Mouse (Mus musculus) subcutaneous adipose tissue, adult 2 months (tissue): ENCODE data around the gene Zfp616. TPM values are rescaled to one million over a fixed set of nuclear protein-coding genes. Genes with fewer than 3 reads are reported as not detected.

Experiments used
- polyA plus RNA-seq: library from polyadenylated mRNA; depleted of rRNA; stranded (reverse); fragments of >200 nt; gene quantifications from 2 replicates; pipeline ENCODE4 v1.2.3, GENCODE M21; 2012; ENCODE audit warnings: low replicate concordance; rRNA removed

Zfp616 gene
- not detected in 2 replicates for polyA plus RNA-seq

DNA sequence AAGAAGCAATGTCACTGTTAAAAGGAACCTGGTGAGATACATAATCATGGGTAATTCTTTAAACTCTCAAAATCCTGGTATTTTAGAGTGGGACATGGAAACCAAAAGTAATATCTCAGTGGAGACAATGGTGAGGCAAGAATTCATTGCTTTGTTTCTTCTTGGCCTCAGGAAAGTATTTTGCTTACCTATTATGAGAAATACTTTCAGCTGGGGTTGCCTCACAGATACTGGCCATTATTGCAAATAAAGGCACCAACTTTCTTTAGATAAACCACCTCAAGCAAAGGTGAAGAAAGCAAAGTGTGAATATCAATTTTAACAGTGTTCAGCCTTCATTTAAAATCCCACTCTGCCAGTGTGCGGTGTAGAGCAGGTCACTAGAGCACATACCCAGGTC lies at the start of gene Zfp616:
TSS of gene Zfp616 (plus strand) at position 301 of the 400 bp plus-strand sequence.

DNA sequence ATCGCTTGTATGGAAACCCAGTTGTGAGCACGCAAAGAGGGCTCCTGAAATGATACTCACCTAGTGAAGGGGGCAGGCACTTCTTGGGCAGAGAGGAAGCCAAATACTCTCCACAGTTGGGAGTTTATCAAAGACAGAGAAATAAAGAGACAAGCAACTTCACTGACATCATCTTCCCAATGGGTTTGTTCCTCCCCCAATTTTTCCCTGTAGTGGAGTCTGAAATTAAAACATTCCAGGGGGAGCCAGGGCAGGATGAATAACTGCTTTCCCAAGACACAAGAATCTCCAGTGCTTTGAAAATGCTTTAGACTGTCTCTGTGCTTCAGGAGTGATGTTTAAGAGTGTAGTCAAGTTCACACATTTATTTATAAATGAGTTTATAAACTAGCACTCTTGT lies 13.3 kb upstream of the Zfp616 start, which contains the start of the genes Olfr139 and Olfr399:
TSS of gene Olfr139 (minus strand) at position 101 of the 400 bp plus-strand sequence.
TSS of gene Olfr399 (minus strand) at position 165 of the 400 bp plus-strand sequence.

DNA sequence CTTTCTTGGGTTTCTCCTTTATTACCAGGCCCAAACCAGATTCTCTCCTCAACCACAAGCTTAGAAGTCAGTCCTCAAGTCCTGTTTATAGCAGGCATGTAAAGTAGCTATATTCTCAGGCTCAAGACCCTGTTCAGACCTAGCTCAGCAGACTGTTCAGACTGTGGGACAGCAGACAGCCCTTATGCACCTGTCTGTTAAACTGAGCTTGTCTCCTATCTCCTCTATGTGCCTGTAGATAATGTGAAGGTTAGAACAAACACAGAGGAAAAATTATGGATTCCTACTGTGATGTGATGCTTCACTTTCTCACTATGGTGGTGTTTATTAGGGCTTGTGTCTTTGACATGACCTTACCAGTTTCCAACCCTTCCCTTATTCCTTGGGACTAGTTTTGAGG lies 43.7 kb downstream of the Zfp616 start, which contains the start of gene Olfr401:
TSS of gene Olfr401 (plus strand) at position 301 of the 400 bp plus-strand sequence.

Other genes with a start within 250 kb of the Zfp616 start
- not detected in 2 replicates for gene Olfr393, start 218.5 kb upstream of the Zfp616 start, polyA plus RNA-seq
- not detected in 2 replicates for gene Olfr394, start 179.2 kb upstream of the Zfp616 start, polyA plus RNA-seq
- gene Olfr395, start 160.7 kb upstream of the Zfp616 start, polyA plus RNA-seq, result not detected in 2 replicates
- not detected in 2 replicates for gene Olfr23, start 133.3 kb upstream of the Zfp616 start, polyA plus RNA-seq
- gene Olfr397, start 109.1 kb upstream of the Zfp616 start, polyA plus RNA-seq, result not detected in 2 replicates
- gene Olfr398, start 79.5 kb upstream of the Zfp616 start, polyA plus RNA-seq, result not detected in 2 replicates
- gene Olfr139, start 13.4 kb upstream of the Zfp616 start, polyA plus RNA-seq, result not detected in 2 replicates
- not detected in 2 replicates for gene Olfr399, start 13.3 kb upstream of the Zfp616 start, polyA plus RNA-seq
- not detected in 2 replicates for gene Olfr401, start 43.8 kb downstream of the Zfp616 start, polyA plus RNA-seq
- not detected in 2 replicates for gene Olfr402, start 83.6 kb downstream of the Zfp616 start, polyA plus RNA-seq
- gene Olfr403, start 116.3 kb downstream of the Zfp616 start, polyA plus RNA-seq, result not detected in 2 replicates
- gene Olfr43, start 141.4 kb downstream of the Zfp616 start, polyA plus RNA-seq, result not detected in 2 replicates
- not detected in 2 replicates for gene Olfr406, start 189.9 kb downstream of the Zfp616 start, polyA plus RNA-seq
- gene Olfr59, start 213.8 kb downstream of the Zfp616 start, polyA plus RNA-seq, result not detected in 2 replicates